Mouse (Mus musculus) large intestine, adult 2 months (tissue): ENCODE measurements around the gene Camsap2. TPM values are rescaled to one million over a fixed set of nuclear protein-coding genes. Genes with fewer than 3 reads are reported as not detected.
A peak's percentile ranks its signal among the peaks of the same experiment; 100 is the strongest.

ENCODE experiments used
- DNase-seq: peaks from one replicate; pipeline ENCODE4 v3.0.0-alpha.2; 2012; ENCODE audit warnings: low read depth, low spot score
- WGBS: fragments of 180-500 bp; shearing (Covaris S2); methylation state at CpG from one replicate; pipeline ENCODE4 v1.1.7; 2018; 5-methylcytosine and 5-hydroxymethylcytosine counted together
- polyA plus RNA-seq: library from polyadenylated mRNA; depleted of rRNA; stranded (reverse); fragments of >200 nt; gene quantifications from 2 replicates; pipeline ENCODE4 v1.2.3, GENCODE M21; 2012; rRNA removed

Camsap2 gene
- polyA plus RNA-seq, 1 experiment = 1.2 TPM

DNA sequence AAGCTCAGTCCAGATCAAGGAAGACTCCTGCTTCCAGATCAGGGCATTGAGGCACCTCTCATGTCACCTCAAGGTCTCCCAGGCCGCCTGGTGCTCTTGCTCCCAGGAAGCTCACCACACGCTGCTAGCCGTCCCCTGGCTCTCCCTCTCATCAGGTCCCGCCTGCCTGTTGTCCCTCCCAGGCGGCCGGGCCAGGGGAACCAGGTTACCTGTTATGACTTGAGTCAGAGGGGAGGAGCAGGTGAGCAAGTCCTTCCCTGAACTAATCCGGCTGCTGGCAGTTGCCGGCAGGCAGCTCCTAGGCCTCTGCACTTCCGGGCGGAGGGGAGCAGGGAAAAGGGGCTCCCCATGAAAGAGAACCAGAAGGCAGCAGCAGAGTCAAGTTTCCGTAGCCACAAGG is 115.7 kb downstream of the Camsap2 start:
- WGBS = 30% methylated on average over 11 of the region's 11 CpGs

DNA sequence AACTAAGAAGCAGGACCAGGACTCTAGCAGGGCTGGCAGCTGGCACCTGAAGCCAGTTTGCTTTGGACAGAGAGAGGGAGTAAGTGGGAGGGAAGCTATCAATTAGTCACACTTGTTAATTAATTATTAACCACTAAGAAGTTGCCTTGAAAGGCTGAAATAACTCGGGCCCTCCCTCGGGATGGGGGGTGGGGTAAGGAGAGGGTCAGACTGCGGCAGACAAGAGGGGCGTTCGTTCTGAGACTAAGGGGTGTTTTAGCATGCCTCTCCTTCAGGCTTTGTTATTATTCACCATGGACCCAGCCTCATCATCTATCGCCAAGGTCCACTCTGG is 116.9 kb downstream of the Camsap2 start:
- 26% methylated on average over 6 of the region's 6 CpGs for WGBS
- DNase-seq = no peak

More for the DNA sequence above, 115.7 kb downstream of the Camsap2 start:
- DNase-seq = no peak

- WGBS = 12% methylated on average over 13 of the region's 13 CpGs
- no peak for DNase-seq
These were observed 117.4 kb downstream of the Camsap2 start for GRCm38 (mm10) chr1:136228328-136229039.

DNA sequence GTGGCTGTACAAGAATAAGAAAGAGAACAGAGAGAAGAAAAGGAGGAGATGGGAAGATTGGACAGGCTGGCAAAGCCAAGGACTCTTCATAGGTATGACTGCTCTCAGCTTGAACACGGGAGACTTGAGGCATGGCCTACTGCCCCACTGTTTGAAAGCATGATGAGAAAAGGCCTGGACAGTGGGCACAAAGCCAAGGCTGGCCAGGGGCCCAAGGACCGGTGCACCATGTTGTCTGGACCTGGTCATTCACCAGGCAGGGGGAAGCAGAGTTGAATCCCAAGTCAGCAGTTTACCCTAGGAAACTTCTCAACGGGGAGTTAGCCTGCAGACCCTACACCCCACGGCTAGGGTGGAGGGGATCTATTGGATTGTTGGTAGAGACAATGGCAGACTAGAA is 118.0 kb downstream of the Camsap2 start:
- no peak for DNase-seq
- WGBS = 21% methylated on average over 4 of the region's 4 CpGs

- 75% methylated on average over 8 of the region's 8 CpGs for WGBS
- DNase-seq = no peak
These were observed 119.3 kb downstream of the Camsap2 start for GRCm38 (mm10) chr1:136226626-136227025.

GRCm38 (mm10) chr1:136225846-136226245 is 120.1 kb downstream of the Camsap2 start:
- DNase-seq = no peak
- WGBS = 93% methylated on average over 8 of the region's 8 CpGs

DNA sequence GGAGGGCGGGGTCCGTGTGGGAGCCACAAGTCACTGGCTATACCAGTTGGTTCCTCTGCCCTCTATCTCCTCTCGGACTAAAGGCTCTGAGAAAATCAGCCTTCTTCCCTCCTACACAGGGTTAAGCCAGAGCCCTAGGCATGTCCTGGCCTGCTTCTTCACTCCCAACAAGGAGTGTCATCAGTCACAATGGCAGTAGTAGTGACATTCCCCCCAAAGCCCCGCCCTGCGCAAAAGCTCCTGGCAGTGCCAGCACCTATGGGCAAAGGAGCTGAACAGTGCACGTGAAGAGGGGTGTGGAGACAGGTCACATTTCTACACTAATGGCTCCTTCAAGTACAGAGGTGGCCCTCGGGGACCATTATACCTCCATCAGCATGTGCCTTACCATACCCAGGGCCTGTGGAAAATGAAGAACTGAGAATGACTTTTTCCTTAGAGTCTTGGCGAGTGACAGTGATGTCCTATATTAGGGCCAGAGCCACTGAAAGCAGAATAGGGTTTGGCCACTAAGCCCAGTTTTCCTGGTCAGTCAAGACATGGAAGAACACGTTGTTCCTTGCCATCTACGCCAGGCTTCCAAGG is 122.1 kb downstream of the Camsap2 start:
- 52% methylated on average over 10 of the region's 10 CpGs for WGBS
- DNase-seq = no peak

GRCm38 (mm10) chr1:136222386-136222785 is 123.5 kb downstream of the Camsap2 start:
- no peak for DNase-seq

GRCm38 (mm10) chr1:136220037-136220871 is 125.7 kb downstream of the Camsap2 start:
- 21% methylated on average over 10 of the region's 10 CpGs for WGBS
- DNase-seq = peak; percentile 95

More at GRCm38 (mm10) chr1:136222386-136222785, 123.5 kb downstream of the Camsap2 start:
- WGBS = 67% methylated on average over 10 of the region's 10 CpGs

Other genes with a start within 250 kb of the Camsap2 start
- 13.6 and 22.5 TPM in 2 replicates for gene Kif21b, start 214.7 kb downstream of the Camsap2 start, polyA plus RNA-seq
- gene Mroh3, start 133.3 kb downstream of the Camsap2 start, polyA plus RNA-seq = 2.1 and 3.3 TPM in 2 replicates
- gene Inava, start 111.8 kb downstream of the Camsap2 start, polyA plus RNA-seq = 56.5 and 57.5 TPM in 2 replicates
- 0.12 TPM in 1 of 2 replicates, not detected in the other for gene Gpr25, start 85.2 kb downstream of the Camsap2 start, polyA plus RNA-seq
- gene Ddx59, start 69.2 kb upstream of the Camsap2 start, polyA plus RNA-seq = 1.4 and 1.9 TPM in 2 replicates
- gene Kif14, start 120.2 kb upstream of the Camsap2 start, polyA plus RNA-seq = 0.77 and 1.2 TPM in 2 replicates